Mouse (Mus musculus) frontal cortex, postnatal 10 days (tissue): ENCODE measurements around the gene Fam204a.

Source experiments
- DNase-seq, 2 experiments: peaks; one replicate each; pipeline ENCODE4 v3.0.0; 2022; ENCODE audit warnings: low spot score in 2 of 2, mixed read lengths in 1 of 2

The Fam204a gene

GRCm38 (mm10) chr19:60225899-60226844, at the start of gene Fam204a:
TSS of gene Fam204a (minus strand) at chr19:60226701.
- peak; percentile 89 to 95 for DNase-seq

GRCm38 (mm10) chr19:60265789-60266188, 39.3 kb upstream of the Fam204a start:
- DNase-seq, result no peak

GRCm38 (mm10) chr19:60260689-60261088, 34.2 kb upstream of the Fam204a start:
- DNase-seq, result no peak

GRCm38 (mm10) chr19:60252021-60252420, 25.5 kb upstream of the Fam204a start:
- no peak for DNase-seq

GRCm38 (mm10) chr19:60251197-60251596, 24.7 kb upstream of the Fam204a start:
- no peak for DNase-seq

GRCm38 (mm10) chr19:60245250-60245649, 18.7 kb upstream of the Fam204a start:
- no peak for DNase-seq

GRCm38 (mm10) chr19:60242620-60243019, 16.1 kb upstream of the Fam204a start:
- DNase-seq, result no peak

GRCm38 (mm10) chr19:60241916-60242602, 15.6 kb upstream of the Fam204a start:
- no peak for DNase-seq

- DNase-seq, result no peak
Measured at GRCm38 (mm10) chr19:60231542-60231941, 5.0 kb upstream of the Fam204a start.

GRCm38 (mm10) chr19:60226845-60227235, 339 bp upstream of the Fam204a start:
- no peak for DNase-seq

GRCm38 (mm10) chr19:60219395-60219794, 7.1 kb downstream of the Fam204a start:
- no peak for DNase-seq

GRCm38 (mm10) chr19:60217985-60218384, 8.5 kb downstream of the Fam204a start:
- no peak for DNase-seq

GRCm38 (mm10) chr19:60208173-60208572, 18.3 kb downstream of the Fam204a start:
- DNase-seq, result no peak

- no peak for DNase-seq
Measured at GRCm38 (mm10) chr19:60204176-60204575, 22.3 kb downstream of the Fam204a start.

GRCm38 (mm10) chr19:60200294-60200693, 26.2 kb downstream of the Fam204a start:
- DNase-seq, result no peak

GRCm38 (mm10) chr19:60199152-60199551, 27.3 kb downstream of the Fam204a start:
- DNase-seq, result no peak

- no peak for DNase-seq
Measured at GRCm38 (mm10) chr19:60192790-60193189, 33.7 kb downstream of the Fam204a start.

GRCm38 (mm10) chr19:60189206-60189605, 37.3 kb downstream of the Fam204a start:
- no peak for DNase-seq

GRCm38 (mm10) chr19:60182901-60183300, 43.6 kb downstream of the Fam204a start:
- DNase-seq, result no peak

- DNase-seq, result no peak
Measured at GRCm38 (mm10) chr19:60182171-60182570, 44.3 kb downstream of the Fam204a start.

GRCm38 (mm10) chr19:60178771-60179563, 47.5 kb downstream of the Fam204a start:
- no peak for DNase-seq

- DNase-seq, result no peak
Measured at GRCm38 (mm10) chr19:60165417-60165816, 61.1 kb downstream of the Fam204a start.
